Mouse (Mus musculus): Measurements from ENCODE around the gene Gm15557.

The Gm15557 gene

DNA sequence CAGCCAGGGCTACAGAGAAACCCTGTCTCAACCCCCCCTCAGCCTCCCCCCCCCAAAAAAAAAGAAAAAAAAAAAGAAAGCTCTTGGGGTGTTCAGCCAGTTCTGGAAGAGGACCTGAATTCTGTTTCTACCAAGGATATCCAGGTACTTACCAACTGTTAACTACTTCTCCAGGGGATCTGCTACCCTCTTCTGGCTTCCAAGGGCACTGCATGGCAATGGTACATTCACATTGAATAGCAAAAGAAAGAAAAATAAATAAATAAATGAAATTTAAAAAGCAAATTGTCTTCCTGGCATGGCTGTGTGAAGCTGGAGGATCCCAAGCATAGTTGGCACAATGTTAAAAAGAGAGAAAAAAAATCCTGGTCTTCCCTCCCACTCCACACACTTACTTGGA, 11.5 kb downstream of the Gm15557 start:
- DNase-seq: peak; percentile 71

GRCm38 (mm10) chr2:155956134-155957059, 15.9 kb downstream of the Gm15557 start, which contains the start of gene Cep250:
Cep250 (plus strand) TSS chr2:155956458.
- peak; percentile 88 for DNase-seq

- DNase-seq: no peak
Observed at GRCm38 (mm10) chr2:155959981-155960380, 19.5 kb downstream of the Gm15557 start.

DNA sequence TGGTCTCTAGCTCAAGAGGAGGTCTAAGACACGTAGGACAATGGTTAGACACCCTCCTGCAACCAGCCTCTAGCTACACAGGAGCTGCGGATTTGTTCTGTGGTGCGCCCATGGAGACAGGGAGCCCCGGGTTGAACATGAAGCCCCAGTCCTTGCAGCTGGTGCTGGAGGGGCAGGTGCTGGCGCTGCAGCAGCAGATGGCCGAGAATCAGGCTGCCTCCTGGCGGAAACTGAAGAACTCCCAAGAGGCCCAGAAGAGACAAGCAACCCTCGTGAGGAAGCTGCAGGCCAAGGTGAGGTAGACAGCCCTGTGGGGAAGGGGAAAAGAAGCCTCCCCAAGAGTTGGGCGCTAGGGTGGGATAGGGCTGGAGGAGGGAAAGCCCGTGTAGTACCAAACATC, 21.3 kb downstream of the Gm15557 start:
- DNase-seq: no peak

- peak; percentile 48 for DNase-seq
Observed at GRCm38 (mm10) chr2:155962991-155963390, 22.5 kb downstream of the Gm15557 start.

DNA sequence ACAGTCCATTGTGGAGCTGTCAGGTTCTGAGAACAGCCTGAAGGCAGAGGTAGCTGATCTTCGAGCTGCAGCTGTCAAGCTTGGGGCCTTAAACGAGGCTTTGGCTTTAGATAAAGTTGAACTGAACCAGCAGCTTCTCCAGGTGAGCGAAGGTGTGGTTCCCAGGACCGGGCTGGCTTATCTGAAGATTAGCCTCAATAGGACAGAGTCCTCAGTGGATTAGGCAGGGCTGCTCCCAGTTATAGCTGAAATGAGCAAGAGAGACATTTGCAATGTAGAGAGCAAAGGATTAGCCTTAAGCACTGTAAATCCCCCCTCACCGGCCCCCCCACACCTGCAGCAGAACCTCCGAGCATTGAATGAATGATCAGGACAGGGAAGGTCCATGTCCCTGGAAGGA, 32.8 kb downstream of the Gm15557 start:
- DNase-seq: no peak

DNA sequence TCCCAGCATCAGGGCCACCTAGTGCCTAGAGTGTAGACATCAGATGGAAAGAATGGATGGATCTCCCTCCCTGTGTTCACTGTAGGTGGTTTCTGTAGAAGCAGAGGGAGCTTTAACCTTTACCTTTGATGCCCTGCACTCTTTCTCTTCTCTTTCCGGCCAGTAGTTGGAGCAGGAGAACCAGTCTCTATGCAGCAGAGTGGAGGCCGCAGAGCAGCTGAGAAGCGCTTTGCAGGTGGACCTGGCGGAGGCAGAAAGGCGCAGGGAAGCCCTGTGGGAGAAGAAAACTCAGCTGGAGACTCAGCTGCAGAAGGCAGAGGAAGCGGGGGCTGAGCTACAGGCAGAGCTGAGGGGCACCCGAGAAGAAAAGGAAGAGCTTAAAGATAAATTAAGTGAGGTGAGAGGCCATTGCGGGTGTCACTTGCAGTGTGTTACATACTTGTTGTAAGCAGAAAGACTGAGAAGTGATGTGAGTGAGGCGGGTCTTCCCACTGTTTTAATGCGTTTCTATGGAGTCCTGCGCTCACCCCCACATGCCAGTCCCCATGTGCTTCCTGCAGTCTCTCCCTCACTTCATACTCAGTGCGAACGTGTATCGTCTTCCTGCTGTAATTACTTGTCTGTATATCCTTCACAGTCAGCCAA, 33.7 kb downstream of the Gm15557 start:
- DNase-seq: peak; percentile 85

DNA sequence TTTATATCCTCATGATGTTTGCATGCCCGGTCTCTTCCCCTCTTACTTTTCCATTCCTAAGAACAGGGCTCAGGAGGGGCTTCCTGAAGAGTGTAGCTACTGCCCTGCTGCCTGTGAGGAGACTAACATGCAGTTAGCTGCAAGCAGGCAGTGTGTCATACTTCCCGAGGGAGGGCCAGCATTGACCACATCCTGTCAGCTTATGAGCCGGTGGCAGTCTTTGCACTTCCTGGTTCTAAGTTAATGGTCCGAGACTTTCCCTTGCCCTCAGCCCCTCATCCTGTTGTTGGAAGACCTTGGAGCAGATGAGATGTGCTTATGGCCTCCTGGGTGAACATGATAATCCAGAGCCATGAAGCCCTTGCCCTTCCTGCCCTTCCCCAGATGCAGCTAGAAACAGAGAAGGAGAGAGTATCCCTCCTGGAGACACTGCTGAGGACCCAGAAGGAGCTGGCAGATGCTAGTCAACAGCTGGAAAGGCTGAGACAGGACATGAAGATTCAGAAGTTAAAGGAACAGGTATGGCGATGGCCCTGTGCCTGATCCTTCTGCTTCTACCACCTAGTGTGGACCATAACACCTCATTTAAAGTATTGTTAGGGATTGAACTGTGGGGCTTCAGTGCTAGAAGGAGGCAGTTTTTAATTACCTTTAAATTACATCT, 38.9 kb downstream of the Gm15557 start:
- peak; percentile 73 for DNase-seq

DNA sequence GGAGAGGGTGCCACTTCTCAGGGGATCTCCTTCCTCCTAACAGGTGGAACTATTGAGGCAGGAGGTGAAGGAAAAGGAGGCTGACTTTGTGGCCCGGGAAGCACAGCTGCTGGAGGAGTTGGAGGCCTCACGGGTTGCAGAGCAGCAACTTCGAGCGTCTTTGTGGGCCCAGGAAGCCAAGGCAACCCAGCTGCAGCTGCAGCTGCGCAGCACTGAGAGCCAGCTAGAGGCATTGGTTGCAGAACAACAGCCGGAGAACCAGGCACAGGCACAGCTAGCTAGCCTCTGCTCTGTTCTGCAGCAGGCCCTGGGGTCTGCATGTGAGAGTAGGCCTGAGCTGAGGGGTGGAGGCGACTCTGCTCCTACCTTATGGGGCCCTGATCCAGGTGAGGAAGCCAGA, 45.2 kb downstream of the Gm15557 start:
- peak; percentile 86 for DNase-seq

DNA sequence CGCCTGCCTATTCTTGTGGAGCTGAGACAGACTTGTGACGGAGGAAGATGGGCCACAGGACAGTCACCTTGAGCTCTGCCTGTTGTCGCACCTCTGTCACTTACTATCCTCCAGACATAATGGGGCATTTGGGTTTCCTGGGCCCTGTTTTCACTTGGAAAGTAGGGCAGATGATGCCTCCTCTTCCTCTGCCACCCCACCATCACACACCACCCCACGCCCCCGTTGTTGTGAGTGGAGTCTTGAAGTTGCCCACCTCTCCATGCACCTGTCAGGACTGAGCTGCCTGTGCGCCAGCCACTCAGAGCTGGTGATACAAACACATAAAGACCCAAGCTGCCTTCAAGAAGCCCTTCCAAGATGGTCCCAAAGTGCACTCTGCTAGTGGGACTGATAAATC, 46.6 kb downstream of the Gm15557 start:
- peak; percentile 65 for DNase-seq

DNA sequence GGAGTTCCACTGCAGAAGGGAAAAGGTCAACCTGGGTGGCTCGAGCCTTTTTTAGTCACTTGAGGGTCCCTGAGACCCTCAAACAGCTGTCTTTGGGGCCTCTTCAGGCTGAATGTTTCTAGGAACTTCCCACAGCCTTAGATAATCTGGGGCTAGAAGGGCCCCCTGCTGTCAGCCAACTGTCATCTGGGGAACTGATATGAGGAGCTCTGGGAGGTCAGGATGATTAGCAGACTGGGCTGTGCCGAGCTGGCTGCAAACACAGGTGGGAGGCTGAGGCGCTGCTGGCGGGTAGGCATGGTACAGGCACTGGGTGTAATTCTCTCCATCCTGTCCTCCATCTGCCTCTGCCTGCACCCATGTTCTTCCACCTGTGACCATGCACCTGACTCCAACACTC, 48.6 kb downstream of the Gm15557 start:
- peak; percentile 55 for DNase-seq

DNA sequence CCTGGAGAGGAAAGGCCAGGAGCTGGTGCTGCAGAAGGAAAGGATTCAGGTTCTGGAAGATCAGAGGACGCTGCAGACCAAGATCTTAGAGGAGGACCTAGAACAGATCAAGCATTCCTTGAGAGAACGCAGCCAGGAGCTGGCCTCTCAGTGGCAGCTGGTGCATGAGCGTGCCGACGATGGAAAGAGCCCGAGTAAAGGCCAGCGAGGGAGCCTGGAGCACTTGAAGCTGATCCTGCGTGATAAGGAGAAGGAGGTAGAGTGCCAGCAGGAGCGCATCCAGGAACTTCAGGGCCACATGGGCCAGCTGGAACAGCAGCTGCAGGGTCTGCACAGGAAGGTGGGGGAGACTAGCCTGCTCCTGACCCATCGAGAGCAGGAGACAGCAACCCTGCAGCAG, 50.6 kb downstream of the Gm15557 start:
- no peak for DNase-seq

- no peak for DNase-seq
Observed at GRCm38 (mm10) chr2:155991863-155992321, 51.4 kb downstream of the Gm15557 start.

Measured in thymus, postnatal 14 days (tissue).